Mouse (Mus musculus): ENCODE measurements around the gene Nrp1.

Gene Nrp1

GRCm38 (mm10) chr8:128358406-128358755 lies at the start of gene Nrp1:
TSS of gene Nrp1 (plus strand) at chr8:128358604.
- in situ Hi-C loops (cut with MboI; ENCODE audit: low pct_unique_long_range_greater_than_20kb in 1 of 2, low sequenced_read_pairs in 2 of 2, unreplicated experiment in 1 of 2): loop anchor here (25.0 kb wide), 3 partner anchors 746 to 1171 kb away; no protein-coding TSS in a partner anchor

GRCm38 (mm10) chr8:128320797-128321196 lies 37.6 kb upstream of the Nrp1 start:
- in situ Hi-C loops (cut with MboI; ENCODE audit: low pct_unique_long_range_greater_than_20kb in 1 of 2, low sequenced_read_pairs in 2 of 2, unreplicated experiment in 1 of 2): no loop called here

GRCm38 (mm10) chr8:128327281-128327680 lies 31.1 kb upstream of the Nrp1 start:
- in situ Hi-C loops (cut with MboI; ENCODE audit: low pct_unique_long_range_greater_than_20kb in 1 of 2, low sequenced_read_pairs in 2 of 2, unreplicated experiment in 1 of 2): no loop called here

GRCm38 (mm10) chr8:128327922-128328321 lies 30.5 kb upstream of the Nrp1 start:
- in situ Hi-C loops (cut with MboI; ENCODE audit: low pct_unique_long_range_greater_than_20kb in 1 of 2, low sequenced_read_pairs in 2 of 2, unreplicated experiment in 1 of 2): no loop called here

GRCm38 (mm10) chr8:128329502-128329901 lies 28.9 kb upstream of the Nrp1 start:
- in situ Hi-C loops (cut with MboI; ENCODE audit: low pct_unique_long_range_greater_than_20kb in 1 of 2, low sequenced_read_pairs in 2 of 2, unreplicated experiment in 1 of 2): no loop called here

GRCm38 (mm10) chr8:128335976-128336375 lies 22.4 kb upstream of the Nrp1 start:
- in situ Hi-C loops (cut with MboI; ENCODE audit: low pct_unique_long_range_greater_than_20kb in 1 of 2, low sequenced_read_pairs in 2 of 2, unreplicated experiment in 1 of 2): no loop called here

GRCm38 (mm10) chr8:128338951-128339350 lies 19.5 kb upstream of the Nrp1 start:
- in situ Hi-C loops (cut with MboI; ENCODE audit: low pct_unique_long_range_greater_than_20kb in 1 of 2, low sequenced_read_pairs in 2 of 2, unreplicated experiment in 1 of 2): no loop called here

- in situ Hi-C loops (cut with MboI; ENCODE audit: low pct_unique_long_range_greater_than_20kb in 1 of 2, low sequenced_read_pairs in 2 of 2, unreplicated experiment in 1 of 2): no loop called here
Measured at GRCm38 (mm10) chr8:128339521-128339920, 18.9 kb upstream of the Nrp1 start.

- in situ Hi-C loops (cut with MboI; ENCODE audit: low pct_unique_long_range_greater_than_20kb in 1 of 2, low sequenced_read_pairs in 2 of 2, unreplicated experiment in 1 of 2): loop anchor here (25.0 kb wide), 3 partner anchors 738 to 1163 kb away; no protein-coding TSS in a partner anchor
Measured at GRCm38 (mm10) chr8:128350405-128350804, 8.0 kb upstream of the Nrp1 start.

GRCm38 (mm10) chr8:128351211-128351610 lies 7.2 kb upstream of the Nrp1 start:
- in situ Hi-C loops (cut with MboI; ENCODE audit: low pct_unique_long_range_greater_than_20kb in 1 of 2, low sequenced_read_pairs in 2 of 2, unreplicated experiment in 1 of 2): loop anchor here (25.0 kb wide), 3 partner anchors 739 to 1164 kb away; no protein-coding TSS in a partner anchor

- in situ Hi-C loops (cut with MboI; ENCODE audit: low pct_unique_long_range_greater_than_20kb in 1 of 2, low sequenced_read_pairs in 2 of 2, unreplicated experiment in 1 of 2): loop anchor here (25.0 kb wide), 3 partner anchors 741 to 1166 kb away; no protein-coding TSS in a partner anchor
Measured at GRCm38 (mm10) chr8:128352821-128353220, 5.6 kb upstream of the Nrp1 start.

GRCm38 (mm10) chr8:128353999-128354398 lies 4.4 kb upstream of the Nrp1 start:
- in situ Hi-C loops (cut with MboI; ENCODE audit: low pct_unique_long_range_greater_than_20kb in 1 of 2, low sequenced_read_pairs in 2 of 2, unreplicated experiment in 1 of 2): loop anchor here (25.0 kb wide), 3 partner anchors 742 to 1167 kb away; no protein-coding TSS in a partner anchor

- in situ Hi-C loops (cut with MboI; ENCODE audit: low pct_unique_long_range_greater_than_20kb in 1 of 2, low sequenced_read_pairs in 2 of 2, unreplicated experiment in 1 of 2): loop anchor here (25.0 kb wide), 3 partner anchors 743 to 1168 kb away; no protein-coding TSS in a partner anchor
Measured at GRCm38 (mm10) chr8:128355091-128355490, 3.3 kb upstream of the Nrp1 start.

GRCm38 (mm10) chr8:128356170-128356569 lies 2.2 kb upstream of the Nrp1 start:
- in situ Hi-C loops (cut with MboI; ENCODE audit: low pct_unique_long_range_greater_than_20kb in 1 of 2, low sequenced_read_pairs in 2 of 2, unreplicated experiment in 1 of 2): loop anchor here (25.0 kb wide), 3 partner anchors 744 to 1169 kb away; no protein-coding TSS in a partner anchor

GRCm38 (mm10) chr8:128356796-128357539 lies 1.4 kb upstream of the Nrp1 start:
- in situ Hi-C loops (cut with MboI; ENCODE audit: low pct_unique_long_range_greater_than_20kb in 1 of 2, low sequenced_read_pairs in 2 of 2, unreplicated experiment in 1 of 2): loop anchor here (25.0 kb wide), 3 partner anchors 745 to 1170 kb away; no protein-coding TSS in a partner anchor

GRCm38 (mm10) chr8:128357540-128358405 lies 631 bp upstream of the Nrp1 start:
- in situ Hi-C loops (cut with MboI; ENCODE audit: low pct_unique_long_range_greater_than_20kb in 1 of 2, low sequenced_read_pairs in 2 of 2, unreplicated experiment in 1 of 2): loop anchor here (25.0 kb wide), 3 partner anchors 745 to 1170 kb away; no protein-coding TSS in a partner anchor

GRCm38 (mm10) chr8:128358756-128359520 lies 534 bp downstream of the Nrp1 start:
- in situ Hi-C loops (cut with MboI; ENCODE audit: low pct_unique_long_range_greater_than_20kb in 1 of 2, low sequenced_read_pairs in 2 of 2, unreplicated experiment in 1 of 2): loop anchor here (25.0 kb wide), 3 partner anchors 747 to 1172 kb away; no protein-coding TSS in a partner anchor
